Mouse (Mus musculus): Measurements from ENCODE around the gene Olfr818. TPM values are rescaled to one million over a fixed set of nuclear protein-coding genes. Genes with fewer than 3 reads are reported as not detected.

Gene Olfr818
- polyA plus RNA-seq, 1 experiment from 2014 or later, result not detected

Other genes with a start within 250 kb of the Olfr818 start
- gene Olfr804, start 245.9 kb downstream of the Olfr818 start, polyA plus RNA-seq (2014; fragmentation: Nextera tagmentation; extraction: Ambion mirVana), result not detected in 2 replicates
- gene Olfr805, start 219.7 kb downstream of the Olfr818 start, polyA plus RNA-seq (2014; fragmentation: Nextera tagmentation; extraction: Ambion mirVana), result not detected in 2 replicates
- not detected in 2 replicates for gene Olfr806, start 207.2 kb downstream of the Olfr818 start, polyA plus RNA-seq (2014; fragmentation: Nextera tagmentation; extraction: Ambion mirVana)
- gene Olfr807, start 191.3 kb downstream of the Olfr818 start, polyA plus RNA-seq (2014; fragmentation: Nextera tagmentation; extraction: Ambion mirVana), result not detected in 2 replicates
- not detected in 2 replicates for gene Olfr808, start 183.6 kb downstream of the Olfr818 start, polyA plus RNA-seq (2014; fragmentation: Nextera tagmentation; extraction: Ambion mirVana)
- gene Olfr809, start 174.5 kb downstream of the Olfr818 start, polyA plus RNA-seq (2014; fragmentation: Nextera tagmentation; extraction: Ambion mirVana), result not detected in 2 replicates
- not detected in 2 replicates for gene Olfr810, start 154.2 kb downstream of the Olfr818 start, polyA plus RNA-seq (2014; fragmentation: Nextera tagmentation; extraction: Ambion mirVana)
- gene Olfr811, start 144.7 kb downstream of the Olfr818 start, polyA plus RNA-seq (2014; fragmentation: Nextera tagmentation; extraction: Ambion mirVana), result not detected in 2 replicates
- gene Olfr812, start 103.0 kb downstream of the Olfr818 start, polyA plus RNA-seq (2014; fragmentation: Nextera tagmentation; extraction: Ambion mirVana), result not detected in 2 replicates
- gene Olfr813, start 93.7 kb downstream of the Olfr818 start, polyA plus RNA-seq (2014; fragmentation: Nextera tagmentation; extraction: Ambion mirVana), result not detected in 2 replicates
- not detected in 2 replicates for gene Olfr814, start 69.2 kb downstream of the Olfr818 start, polyA plus RNA-seq (2014; fragmentation: Nextera tagmentation; extraction: Ambion mirVana)
- gene Olfr815, start 43.2 kb downstream of the Olfr818 start, polyA plus RNA-seq (2014; fragmentation: Nextera tagmentation; extraction: Ambion mirVana), result not detected in 2 replicates
- not detected in 2 replicates for gene Olfr816, start 33.5 kb downstream of the Olfr818 start, polyA plus RNA-seq (2014; fragmentation: Nextera tagmentation; extraction: Ambion mirVana)
- gene Olfr819, start 18.2 kb upstream of the Olfr818 start, polyA plus RNA-seq (2014; fragmentation: Nextera tagmentation; extraction: Ambion mirVana), result not detected in 2 replicates
- not detected in 2 replicates for gene Olfr247, start 27.0 kb upstream of the Olfr818 start, polyA plus RNA-seq (2014; fragmentation: Nextera tagmentation; extraction: Ambion mirVana)
- gene Gm10310, start 36.0 kb upstream of the Olfr818 start, polyA plus RNA-seq (2014; fragmentation: Nextera tagmentation; extraction: Ambion mirVana), result not detected in 2 replicates
- not detected in 2 replicates for gene Olfr820, start 63.5 kb upstream of the Olfr818 start, polyA plus RNA-seq (2014; fragmentation: Nextera tagmentation; extraction: Ambion mirVana)
- gene Olfr821, start 81.2 kb upstream of the Olfr818 start, polyA plus RNA-seq (2014; fragmentation: Nextera tagmentation; extraction: Ambion mirVana), result not detected in 2 replicates
- gene Olfr822, start 122.1 kb upstream of the Olfr818 start, polyA plus RNA-seq (2014; fragmentation: Nextera tagmentation; extraction: Ambion mirVana), result not detected in 2 replicates
- not detected in 2 replicates for gene Olfr823, start 166.3 kb upstream of the Olfr818 start, polyA plus RNA-seq (2014; fragmentation: Nextera tagmentation; extraction: Ambion mirVana)
- not detected in 2 replicates for gene Olfr824, start 180.9 kb upstream of the Olfr818 start, polyA plus RNA-seq (2014; fragmentation: Nextera tagmentation; extraction: Ambion mirVana)
- gene Olfr825, start 217.7 kb upstream of the Olfr818 start, polyA plus RNA-seq (2014; fragmentation: Nextera tagmentation; extraction: Ambion mirVana), result not detected in 2 replicates
- not detected in 2 replicates for gene Olfr826, start 235.1 kb upstream of the Olfr818 start, polyA plus RNA-seq (2014; fragmentation: Nextera tagmentation; extraction: Ambion mirVana)